Mouse (Mus musculus) heart, embryonic 14.5 days (tissue): ENCODE results near the gene Mov10l1. TPM values are rescaled to one million over a fixed set of nuclear protein-coding genes. Genes with fewer than 3 reads are reported as not detected.
A peak's percentile ranks its signal among the peaks of the same experiment; 100 is the strongest.

Experiments used
- ATAC-seq: fragments of 200-750 bp; cut with Nextera tagmentation; 2 replicates; pipeline ENCODE4 v1.8.0; 2017; ENCODE audit warnings: low read depth, moderate TSS enrichment; ENCODE audit not compliant: insufficient number of reproducible peaks, insufficient read depth, low FRiP score
- H3K27ac ChIP-seq, 2 experiments: fragments of 200-500 bp in 1 of 2; fragments of 300-500 bp in 1 of 2; sonication (generic) in 1 of 2; replicated peaks in 1 of 2; 2 replicates each; pipeline ENCODE4 v1.5.1; 2012 to 2014; ENCODE audit warnings: low read depth in 2 of 2, low read length in 2 of 2, control low read depth in 1 of 2, mild to moderate bottlenecking in 1 of 2, mixed read lengths in 1 of 2; ENCODE audit not compliant: control insufficient read depth in 1 of 2, insufficient read depth in 1 of 2
- H3K27me3 ChIP-seq: fragments of 300-500 bp; sonication (generic); 2 replicates; pipeline ENCODE4 v1.6.1; 2014; ENCODE audit warnings: mild to moderate bottlenecking, low read length, control low read depth; ENCODE audit not compliant: control insufficient read depth, insufficient read depth
- H3K36me3 ChIP-seq: fragments of 300-500 bp; sonication (generic); 2 replicates; pipeline ENCODE4 v1.6.1; 2014; ENCODE audit warnings: mild to moderate bottlenecking, control low read depth, low read length, mixed read lengths; ENCODE audit not compliant: control insufficient read depth, insufficient read depth
- H3K4me1 ChIP-seq, 2 experiments: fragments of 200-500 bp in 1 of 2; fragments of 300-500 bp in 1 of 2; sonication (generic) in 1 of 2; 2 replicates each; pipeline ENCODE4 v1.6.1; 2012 to 2014; ENCODE audit warnings: low read length in 2 of 2, control low read depth in 1 of 2, mixed read lengths in 1 of 2; ENCODE audit not compliant: control insufficient read depth in 2 of 2, insufficient read depth in 2 of 2
- H3K4me2 ChIP-seq: fragments of 300-500 bp; sonication (generic); 2 replicates; pipeline ENCODE4 v1.6.1; 2014; ENCODE audit warnings: mild to moderate bottlenecking, low read length
- H3K4me3 ChIP-seq, 2 experiments: fragments of 200-500 bp in 1 of 2; fragments of 300-500 bp in 1 of 2; sonication (generic) in 1 of 2; 2 replicates each; pipeline ENCODE4 v1.5.1; 2012 to 2014; ENCODE audit warnings: low read length in 2 of 2, mild to moderate bottlenecking in 2 of 2, control low read depth in 1 of 2, low read depth in 1 of 2, moderate library complexity in 1 of 2; ENCODE audit not compliant: control insufficient read depth in 1 of 2, insufficient read depth in 1 of 2
- H3K9ac ChIP-seq: fragments of 300-500 bp; sonication (generic); 2 replicates; pipeline ENCODE4 v1.6.1; 2014; ENCODE audit warnings: mild to moderate bottlenecking, low read length
- H3K9me3 ChIP-seq: fragments of 300-500 bp; sonication (generic); 2 replicates; pipeline ENCODE4 v1.6.1; 2016; ENCODE audit warnings: low read length, control low read depth; ENCODE audit not compliant: control insufficient read depth
- WGBS: fragments of 180-500 bp; shearing (Covaris S2); extraction: QIAGEN DNeasy Blood & Tissue Kit; methylation state at CpG from one replicate; pipeline ENCODE4 v1.1.7; 2014; 5-methylcytosine and 5-hydroxymethylcytosine counted together
- polyA plus RNA-seq: library from polyadenylated mRNA; unstranded; fragments of >200 nt; fragmentation: Nextera tagmentation; extraction: Ambion mirVana; gene quantifications from 2 replicates; pipeline ENCODE4 v1.2.1, GENCODE M21; 2014

The Mov10l1 gene
- polyA plus RNA-seq, 1 experiment from 2014 or later, result 86.2 TPM

GRCm38 (mm10) chr15:89089248-89090051 is 106.7 kb downstream of the Mov10l1 start:
- Histone ChIP-seq H3K36me3 (peaks cover 48% of the 10 kb centered on the region), H3K4me1 (peaks cover 3 to 7% of the 10 kb centered on the region in 2 experiments; a peak in 3 of 4 replicates), H3K27ac (peak overlapping the region; percentile 57 to 75), H3K4me2 (peak overlapping the region; percentile 75), H3K27me3 (no peaks in the 10 kb centered on the region), H3K4me3 (peak overlapping the region; percentile 75 to 90), H3K9ac (peak overlapping the region; percentile 92), H3K9me3 (no peaks in the 10 kb centered on the region)
- 2% methylated on average over 68 of the region's 68 CpGs for WGBS
- peak; percentile 47 for ATAC-seq

GRCm38 (mm10) chr15:89090662-89091061 is 108.0 kb downstream of the Mov10l1 start:
- H3K4me2 ChIP-seq, result no peak overlapping the region
- no peaks in the 10 kb centered on the region for H3K9me3 ChIP-seq
- H3K27ac ChIP-seq, result no peak overlapping the region
- ATAC-seq, result no peak
- 86% methylated on average over 4 of the region's 4 CpGs for WGBS
- H3K4me1 ChIP-seq, result peaks cover 3 to 7% of the 10 kb centered on the region in 2 experiments; a peak in 3 of 4 replicates
- peaks cover 48% of the 10 kb centered on the region for H3K36me3 ChIP-seq
- no peak overlapping the region for H3K9ac ChIP-seq
- no peak overlapping the region for H3K4me3 ChIP-seq
- no peaks in the 10 kb centered on the region for H3K27me3 ChIP-seq

GRCm38 (mm10) chr15:89092181-89092580 is 109.5 kb downstream of the Mov10l1 start:
- no peak for ATAC-seq
- Histone ChIP-seq H3K27ac (no peak overlapping the region), H3K4me3 (no peak overlapping the region), H3K36me3 (peaks cover 48% of the 10 kb centered on the region), H3K4me2 (no peak overlapping the region), H3K4me1 (peaks cover 3 to 7% of the 10 kb centered on the region in 2 experiments; a peak in 3 of 4 replicates), H3K9me3 (no peaks in the 10 kb centered on the region), H3K27me3 (no peaks in the 10 kb centered on the region), H3K9ac (no peak overlapping the region)
- 78% methylated on average over 5 of the region's 5 CpGs for WGBS

GRCm38 (mm10) chr15:89097450-89097849 is 114.7 kb downstream of the Mov10l1 start:
- Histone ChIP-seq H3K4me2 (no peak overlapping the region), H3K9me3 (no peaks in the 10 kb centered on the region), H3K27me3 (no peaks in the 10 kb centered on the region), H3K4me3 (no peak overlapping the region), H3K27ac (no peak overlapping the region), H3K4me1 (no peaks in the 10 kb centered on the region), H3K36me3 (peaks cover 100% of the 10 kb centered on the region), H3K9ac (no peak overlapping the region)
- WGBS, result 93% methylated on average over 5 of the region's 5 CpGs
- ATAC-seq, result no peak

- Histone ChIP-seq H3K4me2 (no peak overlapping the region), H3K4me3 (no peak overlapping the region), H3K4me1 (no peaks in the 10 kb centered on the region), H3K27me3 (no peaks in the 10 kb centered on the region), H3K9ac (no peak overlapping the region), H3K27ac (no peak overlapping the region), H3K36me3 (peaks cover 100% of the 10 kb centered on the region), H3K9me3 (no peaks in the 10 kb centered on the region)
- no peak for ATAC-seq
- 89% methylated on average over 7 of the region's 7 CpGs for WGBS
These were observed 115.9 kb downstream of the Mov10l1 start for GRCm38 (mm10) chr15:89098616-89099015.

DNA sequence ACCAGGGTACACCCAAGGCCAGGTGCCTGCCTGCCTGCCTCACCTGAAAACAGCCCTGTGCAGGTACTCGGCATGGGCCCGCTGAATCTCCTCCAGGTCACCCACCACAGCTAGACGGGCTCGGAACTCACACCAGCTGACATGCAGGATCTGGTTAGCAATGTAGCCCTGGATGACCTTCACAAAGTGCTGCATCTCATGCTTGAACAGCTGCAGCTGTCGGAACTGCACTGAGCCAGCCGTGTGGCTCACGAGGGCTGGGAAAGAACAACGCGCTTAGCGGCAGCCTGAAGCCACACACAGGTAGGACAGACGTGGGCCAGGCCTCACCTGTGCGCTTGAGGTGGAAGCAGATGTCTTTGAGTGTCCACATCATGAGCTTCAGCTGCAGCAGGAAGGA is 118.1 kb downstream of the Mov10l1 start:
- Histone ChIP-seq H3K27me3 (no peaks in the 10 kb centered on the region), H3K27ac (no peak overlapping the region), H3K4me1 (no peaks in the 10 kb centered on the region), H3K4me2 (no peak overlapping the region), H3K36me3 (peaks cover 100% of the 10 kb centered on the region), H3K9ac (no peak overlapping the region), H3K9me3 (no peaks in the 10 kb centered on the region), H3K4me3 (no peak overlapping the region)
- WGBS, result 87% methylated on average over 12 of the region's 12 CpGs
- ATAC-seq, result no peak

GRCm38 (mm10) chr15:89102646-89103045 is 119.9 kb downstream of the Mov10l1 start:
- no peak for ATAC-seq
- WGBS, result 76% methylated on average over 5 of the region's 5 CpGs
- Histone ChIP-seq H3K27ac (no peak overlapping the region), H3K27me3 (no peaks in the 10 kb centered on the region), H3K9me3 (no peaks in the 10 kb centered on the region), H3K4me3 (no peak overlapping the region), H3K9ac (no peak overlapping the region), H3K4me2 (no peak overlapping the region), H3K36me3 (peaks cover 100% of the 10 kb centered on the region), H3K4me1 (no peaks in the 10 kb centered on the region)
